ENCODE assay signal across 1 mouse cellular context in genomic region chr14:45322450-45322849, GRCm38 (mm10).
TF ChIP-seq lines count a peak whose summit lies in the region.

No protein-coding gene starts in this region.

TF ChIP-seq in MEL, 35 proteins besides CTCF, POLR2A, EP300 and RAD21:
- no peak for TF ChIP-seq GATA1 (IDR thresholded peaks at IDR 0.05; ENCODE audit: low read depth, low read length)
- TF ChIP-seq MAZ (IDR thresholded peaks at IDR 0.05; ENCODE audit: low read depth, low read length), result no peak
- no peak for TF ChIP-seq TCF12 (IDR thresholded peaks at IDR 0.05; ENCODE audit: low read depth, low read length)
- TF ChIP-seq E2F4 (IDR thresholded peaks at IDR 0.05; ENCODE audit: borderline replicate concordance, low read depth, low read length), result no peak
- TF ChIP-seq KAT2A (conservative IDR thresholded peaks at IDR 0.05; ENCODE audit: low read depth, low read length), result no peak
- no peak for TF ChIP-seq HCFC1 (IDR thresholded peaks at IDR 0.05; ENCODE audit: low read depth, low read length)
- TF ChIP-seq ZC3H11A (IDR thresholded peaks at IDR 0.05; ENCODE audit: low read depth, low read length), result no peak
- no peak for TF ChIP-seq MAFK (IDR thresholded peaks at IDR 0.05; ENCODE audit: borderline replicate concordance, low read depth, low read length)
- no peak for TF ChIP-seq NRF1 (IDR thresholded peaks at IDR 0.05; ENCODE audit: insufficient read depth, low read depth, low read length, poor library complexity, severe bottlenecking)
- peak; percentile 56; the same call in 1 of the 2 replicates for TF ChIP-seq ELF1 (IDR thresholded peaks at IDR 0.05; ENCODE audit: low read depth, low read length)
- no peak for TF ChIP-seq SMC3 (IDR thresholded peaks at IDR 0.05; ENCODE audit: low read depth, low read length)
- TF ChIP-seq MEF2A (IDR thresholded peaks at IDR 0.05; ENCODE audit: extremely low read depth, insufficient replicate concordance, low read depth, low read length, poor library complexity, severe bottlenecking), result no peak
- no peak for TF ChIP-seq ZNF384 (IDR thresholded peaks at IDR 0.05; ENCODE audit: low read depth, low read length)
- TF ChIP-seq ZKSCAN1 (IDR thresholded peaks at IDR 0.05; ENCODE audit: low read depth, low read length), result no peak
- no peak for TF ChIP-seq TBP (IDR thresholded peaks at IDR 0.05; ENCODE audit: low read depth, low read length)
- no peak for TF ChIP-seq RCOR1 (IDR thresholded peaks at IDR 0.05; ENCODE audit: low read depth, low read length)
- no peak; the same call in 1 of the 2 replicates for TF ChIP-seq POLR2AphosphoS2 (IDR thresholded peaks at IDR 0.05; ENCODE audit: low read length)
- 0 out of 2 replicates have a peak, but pooled peaks have one; percentile 24 for TF ChIP-seq MAX (IDR thresholded peaks at IDR 0.05; ENCODE audit: low read length)
- TF ChIP-seq MXI1 (IDR thresholded peaks at IDR 0.05; ENCODE audit: low read depth, low read length), result peak; percentile 49; the same call in 1 of the 2 replicates
- no peak for TF ChIP-seq BHLHE40 (IDR thresholded peaks at IDR 0.05; ENCODE audit: borderline replicate concordance, low read depth, low read length)
- TF ChIP-seq MYB (IDR thresholded peaks at IDR 0.05; ENCODE audit: low read depth, low read length), result no peak
- TF ChIP-seq TAL1 (IDR thresholded peaks at IDR 0.05; ENCODE audit: low read length), result no peak
- peak; percentile 26; the same call in 1 of the 2 replicates for TF ChIP-seq NELFE (IDR thresholded peaks at IDR 0.05; ENCODE audit: low read depth, low read length)
- no peak for TF ChIP-seq USF2 (IDR thresholded peaks at IDR 0.05; ENCODE audit: borderline replicate concordance in 1 of 2, insufficient read depth in 1 of 2, low read depth in 1 of 2, low read length in 2 of 2)
- TF ChIP-seq UBTF (IDR thresholded peaks at IDR 0.05; ENCODE audit: borderline replicate concordance, insufficient read depth, low read depth, low read length), result no peak
- TF ChIP-seq CHD1 (IDR thresholded peaks at IDR 0.05; ENCODE audit: low read depth, low read length), result 0 out of 2 replicates have a peak, but pooled peaks have one; percentile 46
- TF ChIP-seq ZMIZ1 (IDR thresholded peaks at IDR 0.05; ENCODE audit: low read depth, low read length), result no peak
- 0 out of 2 replicates have a peak, but pooled peaks have one; percentile 44 for TF ChIP-seq SIN3A (IDR thresholded peaks at IDR 0.05; ENCODE audit: low read length)
- peak; percentile 54 for TF ChIP-seq ETS1 (IDR thresholded peaks at IDR 0.05; ENCODE audit: low read depth, low read length)
